In genomic region chr12:80153687-80154326, GRCm38 (mm10) we compare ENCODE assay signal across 9 mouse cellular contexts. TPM values are rescaled to one million over a fixed set of nuclear protein-coding genes. Genes with fewer than 3 reads are reported as not detected.
A peak's percentile ranks its signal among the peaks of the same experiment; 100 is the strongest.
DNase-seq lines count a peak whose midpoint lies in the region; ATAC-seq and TF ChIP-seq lines count a peak whose summit lies in the region.
"Had no signal": no experiment of that assay in that cellular context is flagged by ENCODE, and none has a peak within 500 bp of the region (broad histone marks: within the 10 kb centered on the region; RNA-seq: fewer than 3 reads in every experiment).

No protein-coding gene starts in this region.

- peak; percentile 79 for TF ChIP-seq CTCF in heart, postnatal 0 days (IDR thresholded peaks at IDR 0.05; ENCODE audit: low read depth)
- TF ChIP-seq CTCF in MEL (IDR thresholded peaks at IDR 0.05 in 2 of 3, conservative IDR thresholded peaks at IDR 0.05 in 1 of 3; ENCODE audit: control insufficient read depth in 1 of 3, insufficient read depth in 1 of 3, low read depth in 2 of 3, low read length in 3 of 3, poor library complexity in 1 of 3, severe bottlenecking in 1 of 3) = peak; percentile 71 to 90 (median 82)

- H3K9me3 ChIP-seq in heart, postnatal 0 days (replicated peaks; ENCODE audit: control insufficient read depth, low read length) = no peaks in the 10 kb centered on the region
- no peaks in the 10 kb centered on the region for H3K9me3 ChIP-seq in heart, embryonic 11.5 days (replicated peaks; ENCODE audit: control insufficient read depth, low read length)
- no peaks in the 10 kb centered on the region for H3K9me3 ChIP-seq in MEL (replicated peaks; ENCODE audit: insufficient read depth, low read length)

- H3K4me2 ChIP-seq in heart, postnatal 0 days (ENCODE audit: low read depth, low read length) = no peak overlapping the region
- no peak overlapping the region for H3K4me2 ChIP-seq in heart, embryonic 11.5 days
- H3K4me2 ChIP-seq: limb, embryonic 12.5 days had no signal

- H3K27me3 ChIP-seq in heart, postnatal 0 days (ENCODE audit: control insufficient read depth, insufficient read depth, low read length) = no peaks in the 10 kb centered on the region
- H3K27me3 ChIP-seq in heart, embryonic 11.5 days (ENCODE audit: control insufficient read depth, insufficient read depth, low read length) = no peaks in the 10 kb centered on the region
- no peaks in the 10 kb centered on the region for H3K27me3 ChIP-seq in MEL (ENCODE audit: control insufficient read depth in 1 of 2, insufficient read depth in 2 of 2, low read length in 2 of 2)
- H3K27me3 ChIP-seq: limb, embryonic 12.5 days had no signal

- peak; percentile 68 for DNase-seq in heart, postnatal 0 days (ENCODE audit: low spot score)
- peak; percentile 82 for DNase-seq in 3T3-L1 (ENCODE audit: low read depth, low spot score)
- DNase-seq in MEL (ENCODE audit: low read depth, low spot score) = peak; percentile 89
- peak; percentile 78 to 84 for DNase-seq in cerebellum, postnatal 10 days
- DNase-seq in kidney, postnatal 14 days = peak; percentile 59
- DNase-seq in urinary bladder, postnatal 10 days (ENCODE audit: low spot score) = no peak

- 34% methylated on average over 10 of the region's 10 CpGs for WGBS in heart, postnatal 0 days
- 48% methylated on average over 10 of the region's 10 CpGs for WGBS in heart, embryonic 11.5 days (ENCODE audit: insufficient replicate concordance)

- TF ChIP-seq EP300 in heart, postnatal 0 days (IDR thresholded peaks at IDR 0.05; ENCODE audit: low read depth) = no peak
- 0 out of 4 replicates have a peak, but pooled peaks of 1 of the 2 experiments have one; percentile 8 for TF ChIP-seq EP300 in MEL (IDR thresholded peaks at IDR 0.05; ENCODE audit: low read depth in 1 of 2, low read length in 2 of 2)

- no peak overlapping the region for H3K27ac ChIP-seq in heart, postnatal 0 days (ENCODE audit: low read depth)
- H3K27ac ChIP-seq in heart, embryonic 11.5 days (ENCODE audit: low read depth, low read length) = no peak overlapping the region
- no peak overlapping the region for H3K27ac ChIP-seq in MEL (ENCODE audit: control insufficient read depth, low read depth, low read length)
- H3K27ac ChIP-seq: limb, embryonic 12.5 days had no signal

- no peaks in the 10 kb centered on the region for H3K79me2 ChIP-seq in MEL (ENCODE audit: control insufficient read depth, insufficient read depth, low read length, poor library complexity)

- TF ChIP-seq POLR2A in MEL (IDR thresholded peaks at IDR 0.05; ENCODE audit: control insufficient read depth in 1 of 2, insufficient read depth in 1 of 2, low read depth in 1 of 2, low read length in 2 of 2, poor library complexity in 1 of 2) = 0 out of 4 replicates have a peak, but pooled peaks of 1 of the 2 experiments have one; percentile 20

- H3K4me3 ChIP-seq in heart, postnatal 0 days (ENCODE audit: low read depth, low read length) = no peak overlapping the region
- no peak overlapping the region for H3K4me3 ChIP-seq in heart, embryonic 11.5 days (ENCODE audit: low read depth, low read length)
- peak overlapping the region; percentile 46 to 56 for H3K4me3 ChIP-seq in MEL (ENCODE audit: control insufficient read depth in 1 of 2, insufficient read depth in 1 of 2, low read depth in 2 of 2, low read length in 2 of 2)
- H3K4me3 ChIP-seq: limb, embryonic 12.5 days had no signal

- no peak for ATAC-seq in heart, postnatal 0 days (ENCODE audit: insufficient read depth, low read depth)
- no peak for ATAC-seq in heart, embryonic 11.5 days (replicated peaks; ENCODE audit: insufficient number of reproducible peaks, low FRiP score, low TSS enrichment)
- peak; percentile 22; the same call in 1 of the 2 replicates for ATAC-seq in monocyte, adult 5-6 weeks (replicated peaks; ENCODE audit: insufficient number of reproducible peaks, low FRiP score, low TSS enrichment, poor library complexity, severe bottlenecking)

- peak; percentile 59 for TF ChIP-seq RAD21 in MEL (IDR thresholded peaks at IDR 0.05; ENCODE audit: low read depth, low read length)

- no peak overlapping the region for H3K9ac ChIP-seq in heart, postnatal 0 days (replicated peaks; ENCODE audit: low read depth, low read length)
- no peak overlapping the region for H3K9ac ChIP-seq in heart, embryonic 11.5 days (ENCODE audit: low read depth, low read length)
- peak overlapping the region; percentile 62 for H3K9ac ChIP-seq in MEL (ENCODE audit: control insufficient read depth, low read depth, low read length, poor library complexity, severe bottlenecking)
- H3K9ac ChIP-seq: limb, embryonic 12.5 days had no signal

- no peaks in the 10 kb centered on the region for H3K36me3 ChIP-seq in heart, postnatal 0 days (replicated peaks; ENCODE audit: control insufficient read depth, insufficient read depth, low read length)
- H3K36me3 ChIP-seq in heart, embryonic 11.5 days (ENCODE audit: control insufficient read depth, insufficient read depth, low read length) = no peaks in the 10 kb centered on the region
- H3K36me3 ChIP-seq in MEL (ENCODE audit: control insufficient read depth in 1 of 2, insufficient read depth in 2 of 2, low read length in 2 of 2) = peaks cover 0 to 5% of the 10 kb centered on the region in 2 experiments; a peak in 2 of 4 replicates
- H3K36me3 ChIP-seq: limb, embryonic 12.5 days had no signal

- no peaks in the 10 kb centered on the region for H3K4me1 ChIP-seq in heart, postnatal 0 days (ENCODE audit: control insufficient read depth, insufficient read depth)
- no peaks in the 10 kb centered on the region for H3K4me1 ChIP-seq in heart, embryonic 11.5 days (ENCODE audit: control insufficient read depth, insufficient read depth, low read length)
- H3K4me1 ChIP-seq in MEL (ENCODE audit: control insufficient read depth in 1 of 2, insufficient read depth in 2 of 2, low read length in 2 of 2) = peaks cover 5 to 9% of the 10 kb centered on the region in 2 experiments; a peak in 2 of 4 replicates
- H3K4me1 ChIP-seq: limb, embryonic 12.5 days had no signal

TF ChIP-seq in MEL, 35 proteins besides CTCF, POLR2A, EP300 and RAD21:
- TF ChIP-seq ELF1 (IDR thresholded peaks at IDR 0.05; ENCODE audit: low read depth, low read length) (peak; percentile 68), NELFE (IDR thresholded peaks at IDR 0.05; ENCODE audit: low read depth, low read length) (no peak), CHD1 (IDR thresholded peaks at IDR 0.05; ENCODE audit: low read depth, low read length) (no peak), GATA1 (IDR thresholded peaks at IDR 0.05; ENCODE audit: low read depth, low read length) (peak; percentile 78), UBTF (IDR thresholded peaks at IDR 0.05; ENCODE audit: borderline replicate concordance, insufficient read depth, low read depth, low read length) (no peak), MYB (IDR thresholded peaks at IDR 0.05; ENCODE audit: low read depth, low read length) (no peak), MXI1 (IDR thresholded peaks at IDR 0.05; ENCODE audit: low read depth, low read length) (peak; percentile 93), MAX (IDR thresholded peaks at IDR 0.05; ENCODE audit: low read length) (peak; percentile 90), ZNF384 (IDR thresholded peaks at IDR 0.05; ENCODE audit: low read depth, low read length) (peak; percentile 36; the same call in 1 of the 2 replicates), SMC3 (IDR thresholded peaks at IDR 0.05; ENCODE audit: low read depth, low read length) (peak; percentile 84), USF2 (IDR thresholded peaks at IDR 0.05; ENCODE audit: borderline replicate concordance in 1 of 2, insufficient read depth in 1 of 2, low read depth in 1 of 2, low read length in 2 of 2) (0 out of 4 replicates have a peak, but pooled peaks of 1 of the 2 experiments have one; percentile 8), MEF2A (IDR thresholded peaks at IDR 0.05; ENCODE audit: extremely low read depth, insufficient replicate concordance, low read depth, low read length, poor library complexity, severe bottlenecking) (no peak), HCFC1 (IDR thresholded peaks at IDR 0.05; ENCODE audit: low read depth, low read length) (peak; percentile 43; the same call in 1 of the 2 replicates), GABPA (IDR thresholded peaks at IDR 0.05; ENCODE audit: low read depth, low read length) (no peak), MAFK (IDR thresholded peaks at IDR 0.05; ENCODE audit: borderline replicate concordance, low read depth, low read length) (no peak), ZC3H11A (IDR thresholded peaks at IDR 0.05; ENCODE audit: low read depth, low read length) (peak; percentile 39), TCF12 (IDR thresholded peaks at IDR 0.05; ENCODE audit: low read depth, low read length) (no peak), MYC (IDR thresholded peaks at IDR 0.05; ENCODE audit: low read depth, low read length) (peak; percentile 93), ZMIZ1 (IDR thresholded peaks at IDR 0.05; ENCODE audit: low read depth, low read length) (no peak), JUND (IDR thresholded peaks at IDR 0.05; ENCODE audit: low read depth, low read length) (no peak), USF1 (IDR thresholded peaks at IDR 0.05; ENCODE audit: low read depth, low read length) (peak; percentile 62), MAZ (IDR thresholded peaks at IDR 0.05; ENCODE audit: low read depth, low read length) (no peak), BHLHE40 (IDR thresholded peaks at IDR 0.05; ENCODE audit: borderline replicate concordance, low read depth, low read length) (peak; percentile 74; the same call in 1 of the 2 replicates), POLR2AphosphoS2 (IDR thresholded peaks at IDR 0.05; ENCODE audit: low read length) (no peak), RCOR1 (IDR thresholded peaks at IDR 0.05; ENCODE audit: low read depth, low read length) (no peak), KAT2A (conservative IDR thresholded peaks at IDR 0.05; ENCODE audit: low read depth, low read length) (no peak), SIN3A (IDR thresholded peaks at IDR 0.05; ENCODE audit: low read length) (peak; percentile 75), TBP (IDR thresholded peaks at IDR 0.05; ENCODE audit: low read depth, low read length) (no peak)
TF ChIP-seq in MEL: peak in this region for 13.

RNA-seq across cellular contexts. Expression of gene Zfp36l1, which starts 41.0 kb away (rescaled TPM):
- 80.6 and 85.1 TPM in 2 replicates for total RNA-seq in heart, postnatal 0 days (2014; rRNA removed; ENCODE audit: low replicate concordance)
- 60.3 and 69.6 TPM in 2 replicates for polyA plus RNA-seq in heart, postnatal 0 days (2015; fragmentation: Nextera tagmentation; extraction: Ambion mirVana)
- polyA plus RNA-seq in heart, embryonic 11.5 days (2014; fragmentation: Nextera tagmentation; extraction: Ambion mirVana) = 133 and 144 TPM in 2 replicates
- 1.2 and 1.5 TPM in 2 replicates for total RNA-seq in MEL (2012; rRNA removed)
- 10 to 100 TPM in 1 of 2 experiments, not detected in 1; 22.5 TPM for polyA plus RNA-seq in MEL (2012; ENCODE audit: insufficient read depth in 1 of 2, insufficient read length in 2 of 2, low read depth in 1 of 2, low replicate concordance in 2 of 2, missing spikeins in 1 of 2)
- total RNA-seq in monocyte, adult 5-6 weeks (2017) = 42.9 to 74.7 TPM (median 44.7 TPM) in 3 replicates

Comparison
In these comparisons a context has a peak if more than half of its experiments do, and no peak if none do; other contexts are left out.
1. H3K4me3 ChIP-seq: peak in MEL (2 of 2); none in heart, postnatal 0 days (single experiment) and heart, embryonic 11.5 days (single experiment).
2. RNA of gene Zfp36l1, which starts 41.0 kb away (total RNA-seq): 80.6 to 85.1 TPM in heart, postnatal 0 days and 42.9 to 74.7 TPM in monocyte, adult 5-6 weeks; 1.2 to 1.5 TPM in MEL; every median in the first group is over 10 times any median in the second.